Mouse (Mus musculus) hindbrain, postnatal 0 days (tissue): Measurements from ENCODE around the gene Tom1l2. TPM values are rescaled to one million over a fixed set of nuclear protein-coding genes. Genes with fewer than 3 reads are reported as not detected.

Experiments
- ATAC-seq: fragments of 200-750 bp; cut with Nextera tagmentation; 2 replicates; pipeline ENCODE4 v1.8.0; 2017; ENCODE audit warnings: mild to moderate bottlenecking, moderate TSS enrichment, moderate library complexity
- DNase-seq: peaks from one replicate; pipeline ENCODE4 v3.0.0-alpha.2; 2015; ENCODE audit warnings: low spot score
- H3K27ac ChIP-seq: fragments of 300-500 bp; sonication (generic); 2 replicates; pipeline ENCODE4 v1.5.1; 2014; ENCODE audit warnings: mild to moderate bottlenecking
- H3K27me3 ChIP-seq: fragments of 300-500 bp; sonication (generic); 2 replicates; pipeline ENCODE4 v1.6.1; 2014; ENCODE audit warnings: low read length, mixed read lengths; ENCODE audit not compliant: insufficient read depth
- H3K36me3 ChIP-seq: fragments of 300-500 bp; sonication (generic); 2 replicates; pipeline ENCODE4 v1.6.1; 2014; ENCODE audit warnings: low read length, mixed read lengths; ENCODE audit not compliant: insufficient read depth
- H3K4me1 ChIP-seq: fragments of 300-500 bp; sonication (generic); 2 replicates; pipeline ENCODE4 v1.6.1; 2014; ENCODE audit warnings: antibody characterized with exemption, low read length, mixed read lengths; ENCODE audit not compliant: insufficient read depth
- H3K4me2 ChIP-seq: fragments of 300-500 bp; sonication (generic); 2 replicates; pipeline ENCODE4 v1.6.1; 2014; ENCODE audit warnings: low read depth, mild to moderate bottlenecking, low read length, moderate library complexity, mixed read lengths
- H3K4me3 ChIP-seq: fragments of 300-500 bp; sonication (generic); 2 replicates; pipeline ENCODE4 v1.5.1; 2014; ENCODE audit warnings: low read length
- H3K9ac ChIP-seq: fragments of 300-500 bp; sonication (generic); replicated peaks from 2 replicates; pipeline ENCODE4 v1.6.1; 2014; ENCODE audit warnings: mild to moderate bottlenecking, low read length, moderate library complexity, mixed read lengths
- H3K9me3 ChIP-seq: fragments of 300-500 bp; sonication (generic); 2 replicates; pipeline ENCODE4 v1.6.1; 2016; ENCODE audit warnings: low read length, mixed read lengths
- CTCF ChIP-seq: IDR thresholded peaks from 2 replicates; pipeline ENCODE4 v1.5.1; 2016; ENCODE audit warnings: antibody characterized with exemption, control low read depth, low read depth
- WGBS: fragments of 180-500 bp; shearing (Covaris S2); extraction: QIAGEN DNeasy Blood & Tissue Kit; methylation state at CpG from one replicate; pipeline ENCODE4 v1.1.7; 2014; 5-methylcytosine and 5-hydroxymethylcytosine counted together
- polyA plus RNA-seq: library from polyadenylated mRNA; unstranded; fragments of >200 nt; fragmentation: Nextera tagmentation; extraction: Ambion mirVana; gene quantifications from 2 replicates; pipeline ENCODE4 v1.2.1, GENCODE M21; 2015
- total RNA-seq: library from RNA; depleted of rRNA; stranded (reverse); fragments of >200 nt; gene quantifications from 2 replicates; pipeline ENCODE4 v1.2.3, GENCODE M21; 2014

Gene Tom1l2
- total and polyA plus RNA-seq, 2 experiments from 2014 or later: 48.2 to 124 TPM

GRCm38 (mm10) chr11:60189501-60190040 is 163.1 kb downstream of the Tom1l2 start:
- no peak overlapping the region for H3K4me3 ChIP-seq
- no peak overlapping the region for H3K9ac ChIP-seq
- DNase-seq: no peak
- WGBS: 61% methylated on average over 21 of the region's 21 CpGs
- H3K36me3 ChIP-seq: peaks cover 43% of the 10 kb centered on the region
- H3K4me2 ChIP-seq: no peak overlapping the region
- H3K9me3 ChIP-seq: no peaks in the 10 kb centered on the region
- no peak for TF ChIP-seq CTCF
- no peak overlapping the region for H3K27ac ChIP-seq
- peaks cover 20% of the 10 kb centered on the region for H3K4me1 ChIP-seq
- no peak for ATAC-seq
- no peaks in the 10 kb centered on the region for H3K27me3 ChIP-seq

- ATAC-seq (no peak), DNase-seq (no peak)
- H3K4me2 ChIP-seq: no peak overlapping the region
- 86% methylated on average over 25 of the region's 25 CpGs for WGBS
- peaks cover 28% of the 10 kb centered on the region for H3K4me1 ChIP-seq
- H3K27ac ChIP-seq: no peak overlapping the region
- H3K9me3 ChIP-seq: no peaks in the 10 kb centered on the region
- peaks cover 35% of the 10 kb centered on the region for H3K36me3 ChIP-seq
- H3K9ac ChIP-seq: no peak overlapping the region
- H3K27me3 ChIP-seq: no peaks in the 10 kb centered on the region
- no peak for TF ChIP-seq CTCF
- no peak overlapping the region for H3K4me3 ChIP-seq
Observed at GRCm38 (mm10) chr11:60188275-60188853, 164.3 kb downstream of the Tom1l2 start.

- no peak overlapping the region for H3K9ac ChIP-seq
- 60% methylated on average over 11 of the region's 11 CpGs for WGBS
- ATAC-seq (no peak), DNase-seq (no peak)
- no peaks in the 10 kb centered on the region for H3K27me3 ChIP-seq
- peaks cover 35% of the 10 kb centered on the region for H3K36me3 ChIP-seq
- no peaks in the 10 kb centered on the region for H3K9me3 ChIP-seq
- H3K27ac ChIP-seq: peak overlapping the region; percentile 76; the same call in 1 of the 2 replicates
- no peak overlapping the region for H3K4me3 ChIP-seq
- peaks cover 41% of the 10 kb centered on the region for H3K4me1 ChIP-seq
- TF ChIP-seq CTCF: no peak
- no peak overlapping the region for H3K4me2 ChIP-seq
Observed at GRCm38 (mm10) chr11:60187070-60187469, 165.6 kb downstream of the Tom1l2 start.

GRCm38 (mm10) chr11:60185396-60186231 is 167.1 kb downstream of the Tom1l2 start:
- WGBS: 51% methylated on average over 20 of the region's 20 CpGs
- Histone ChIP-seq H3K9me3 (no peaks in the 10 kb centered on the region), H3K36me3 (peaks cover 24% of the 10 kb centered on the region; the same call in 1 of the 2 replicates), H3K27me3 (no peaks in the 10 kb centered on the region), H3K4me3 (no peak overlapping the region), H3K9ac (peak overlapping the region; percentile 39; the same call in 1 of the 2 replicates), H3K27ac (peak overlapping the region; percentile 76), H3K4me1 (peaks cover 52% of the 10 kb centered on the region), H3K4me2 (no peak overlapping the region)
- DNase-seq: peak; percentile 82
- ATAC-seq: peak; percentile 61
- no peak for TF ChIP-seq CTCF

GRCm38 (mm10) chr11:60184346-60185325 is 168.1 kb downstream of the Tom1l2 start:
- peaks cover 20% of the 10 kb centered on the region; the same call in 1 of the 2 replicates for H3K36me3 ChIP-seq
- H3K4me3 ChIP-seq: no peak overlapping the region
- ATAC-seq: peak; percentile 31
- no peak for TF ChIP-seq CTCF
- H3K9ac ChIP-seq: peak overlapping the region; percentile 39
- peak; percentile 70 for DNase-seq
- H3K4me1 ChIP-seq: peaks cover 52% of the 10 kb centered on the region
- no peaks in the 10 kb centered on the region for H3K27me3 ChIP-seq
- no peak overlapping the region for H3K4me2 ChIP-seq
- peak overlapping the region; percentile 76 for H3K27ac ChIP-seq
- 21% methylated on average over 22 of the region's 22 CpGs for WGBS
- H3K9me3 ChIP-seq: no peaks in the 10 kb centered on the region

GRCm38 (mm10) chr11:60182741-60183140 is 170.0 kb downstream of the Tom1l2 start:
- peaks cover 62% of the 10 kb centered on the region for H3K4me1 ChIP-seq
- H3K4me2 ChIP-seq: 0 out of 2 replicates have a peak overlapping the region, but pooled peaks have one; percentile 16
- peak overlapping the region; percentile 76 for H3K27ac ChIP-seq
- WGBS: 26% methylated on average over 2 of the region's 2 CpGs
- H3K4me3 ChIP-seq: no peak overlapping the region
- peak overlapping the region; percentile 24; the same call in 1 of the 2 replicates for H3K9ac ChIP-seq
- ATAC-seq (no peak), DNase-seq (peak; percentile 28)
- H3K36me3 ChIP-seq: peaks cover 20% of the 10 kb centered on the region; the same call in 1 of the 2 replicates
- TF ChIP-seq CTCF: no peak
- H3K9me3 ChIP-seq: no peaks in the 10 kb centered on the region
- no peaks in the 10 kb centered on the region for H3K27me3 ChIP-seq
